Mouse (Mus musculus): ENCODE data around the gene Plxnd1.

- TF ChIP-seq POLR2A (IDR thresholded peaks at IDR 0.05; ENCODE audit: insufficient read depth, low read depth, low read length) (no peak), EP300 (IDR thresholded peaks at IDR 0.05; ENCODE audit: insufficient read depth, low read depth, low read length) (no peak), CTCF (IDR thresholded peaks at IDR 0.05) (no peak)
Measured at GRCm38 (mm10) chr6:116013687-116014086, 18.9 kb upstream of the Plxnd1 start.

All from heart, adult 2 months (tissue).